Mouse (Mus musculus) heart, embryonic 14.5 days (tissue): Measurements from ENCODE around the gene Gm4491. TPM values are rescaled to one million over a fixed set of nuclear protein-coding genes. Genes with fewer than 3 reads are reported as not detected.
A peak's percentile ranks its signal among the peaks of the same experiment; 100 is the strongest.

ENCODE experiments used
- ATAC-seq: fragments of 200-750 bp; cut with Nextera tagmentation; 2 replicates; pipeline ENCODE4 v1.8.0; 2017; ENCODE audit warnings: low read depth, moderate TSS enrichment; ENCODE audit not compliant: insufficient number of reproducible peaks, insufficient read depth, low FRiP score
- H3K27ac ChIP-seq, 2 experiments: fragments of 200-500 bp in 1 of 2; fragments of 300-500 bp in 1 of 2; sonication (generic) in 1 of 2; replicated peaks in 1 of 2; 2 replicates each; pipeline ENCODE4 v1.5.1; 2012 to 2014; ENCODE audit warnings: low read depth in 2 of 2, low read length in 2 of 2, control low read depth in 1 of 2, mild to moderate bottlenecking in 1 of 2, mixed read lengths in 1 of 2; ENCODE audit not compliant: control insufficient read depth in 1 of 2, insufficient read depth in 1 of 2
- H3K27me3 ChIP-seq: fragments of 300-500 bp; sonication (generic); 2 replicates; pipeline ENCODE4 v1.6.1; 2014; ENCODE audit warnings: mild to moderate bottlenecking, low read length, control low read depth; ENCODE audit not compliant: control insufficient read depth, insufficient read depth
- H3K36me3 ChIP-seq: fragments of 300-500 bp; sonication (generic); 2 replicates; pipeline ENCODE4 v1.6.1; 2014; ENCODE audit warnings: mild to moderate bottlenecking, control low read depth, low read length, mixed read lengths; ENCODE audit not compliant: control insufficient read depth, insufficient read depth
- H3K4me1 ChIP-seq, 2 experiments: fragments of 200-500 bp in 1 of 2; fragments of 300-500 bp in 1 of 2; sonication (generic) in 1 of 2; 2 replicates each; pipeline ENCODE4 v1.6.1; 2012 to 2014; ENCODE audit warnings: low read length in 2 of 2, control low read depth in 1 of 2, mixed read lengths in 1 of 2; ENCODE audit not compliant: control insufficient read depth in 2 of 2, insufficient read depth in 2 of 2
- H3K4me2 ChIP-seq: fragments of 300-500 bp; sonication (generic); 2 replicates; pipeline ENCODE4 v1.6.1; 2014; ENCODE audit warnings: mild to moderate bottlenecking, low read length
- H3K4me3 ChIP-seq, 2 experiments: fragments of 200-500 bp in 1 of 2; fragments of 300-500 bp in 1 of 2; sonication (generic) in 1 of 2; 2 replicates each; pipeline ENCODE4 v1.5.1; 2012 to 2014; ENCODE audit warnings: low read length in 2 of 2, mild to moderate bottlenecking in 2 of 2, control low read depth in 1 of 2, low read depth in 1 of 2, moderate library complexity in 1 of 2; ENCODE audit not compliant: control insufficient read depth in 1 of 2, insufficient read depth in 1 of 2
- H3K9ac ChIP-seq: fragments of 300-500 bp; sonication (generic); 2 replicates; pipeline ENCODE4 v1.6.1; 2014; ENCODE audit warnings: mild to moderate bottlenecking, low read length
- H3K9me3 ChIP-seq: fragments of 300-500 bp; sonication (generic); 2 replicates; pipeline ENCODE4 v1.6.1; 2016; ENCODE audit warnings: low read length, control low read depth; ENCODE audit not compliant: control insufficient read depth
- WGBS: fragments of 180-500 bp; shearing (Covaris S2); extraction: QIAGEN DNeasy Blood & Tissue Kit; methylation state at CpG from one replicate; pipeline ENCODE4 v1.1.7; 2014; 5-methylcytosine and 5-hydroxymethylcytosine counted together
- polyA plus RNA-seq: library from polyadenylated mRNA; unstranded; fragments of >200 nt; fragmentation: Nextera tagmentation; extraction: Ambion mirVana; gene quantifications from 2 replicates; pipeline ENCODE4 v1.2.1, GENCODE M21; 2014

The Gm4491 gene
- polyA plus RNA-seq, 1 experiment from 2014 or later = not detected

GRCm38 (mm10) chr14:57127383-57127782 lies 11.7 kb upstream of the Gm4491 start:
- H3K4me2 ChIP-seq = no peak overlapping the region
- no peaks in the 10 kb centered on the region for H3K36me3 ChIP-seq
- no peak for ATAC-seq
- no peak overlapping the region for H3K4me3 ChIP-seq
- H3K27ac ChIP-seq = no peak overlapping the region
- WGBS = 54% methylated on average over 4 of the region's 4 CpGs
- no peak overlapping the region for H3K9ac ChIP-seq
- H3K9me3 ChIP-seq = no peaks in the 10 kb centered on the region
- H3K27me3 ChIP-seq = peaks cover 33% of the 10 kb centered on the region
- no peaks in the 10 kb centered on the region for H3K4me1 ChIP-seq

- Histone ChIP-seq H3K36me3 (no peaks in the 10 kb centered on the region), H3K27ac (no peak overlapping the region), H3K9ac (no peak overlapping the region), H3K4me3 (no peak overlapping the region), H3K27me3 (peaks cover 13% of the 10 kb centered on the region; the same call in 1 of the 2 replicates), H3K4me1 (no peaks in the 10 kb centered on the region), H3K9me3 (no peaks in the 10 kb centered on the region), H3K4me2 (no peak overlapping the region)
- WGBS = 77% methylated on average over 7 of the region's 7 CpGs
- no peak for ATAC-seq
Measured at GRCm38 (mm10) chr14:57122295-57122694, 6.6 kb upstream of the Gm4491 start.

- Histone ChIP-seq H3K27me3 (peaks cover 64% of the 10 kb centered on the region), H3K9me3 (no peaks in the 10 kb centered on the region)
- WGBS = 5% methylated on average over 4 of the region's 4 CpGs
Measured at GRCm38 (mm10) chr14:57109194-57109593, 6.5 kb downstream of the Gm4491 start.

GRCm38 (mm10) chr14:57107916-57108315 lies 7.8 kb downstream of the Gm4491 start:
- H3K27me3 ChIP-seq = peaks cover 74% of the 10 kb centered on the region
- no peak overlapping the region for H3K9ac ChIP-seq
- H3K4me2 ChIP-seq = no peak overlapping the region
- H3K4me1 ChIP-seq = peaks cover 0 to 4% of the 10 kb centered on the region in 2 experiments; a peak in 1 of 4 replicates
- no peak overlapping the region for H3K27ac ChIP-seq
- H3K4me3 ChIP-seq = no peak overlapping the region
- no peaks in the 10 kb centered on the region for H3K9me3 ChIP-seq
- H3K36me3 ChIP-seq = no peaks in the 10 kb centered on the region
- ATAC-seq = no peak
- WGBS = 67% methylated on average over 5 of the region's 5 CpGs

More at GRCm38 (mm10) chr14:57109194-57109593, 6.5 kb downstream of the Gm4491 start:
- Histone ChIP-seq H3K4me2 (no peak overlapping the region), H3K36me3 (no peaks in the 10 kb centered on the region), H3K9ac (no peak overlapping the region), H3K4me3 (no peak overlapping the region), H3K4me1 (peaks cover 0 to 4% of the 10 kb centered on the region in 2 experiments; a peak in 1 of 4 replicates), H3K27ac (no peak overlapping the region)
- no peak for ATAC-seq

- Histone ChIP-seq H3K36me3 (no peaks in the 10 kb centered on the region), H3K4me2 (no peak overlapping the region)
- ATAC-seq = no peak
Measured at GRCm38 (mm10) chr14:57107091-57107490, 8.6 kb downstream of the Gm4491 start.

GRCm38 (mm10) chr14:57105721-57106120 lies 10.0 kb downstream of the Gm4491 start:
- no peaks in the 10 kb centered on the region for H3K9me3 ChIP-seq
- no peak for ATAC-seq
- no peak overlapping the region for H3K4me2 ChIP-seq
- H3K36me3 ChIP-seq = no peaks in the 10 kb centered on the region
- 45% methylated on average over 11 of the region's 11 CpGs for WGBS
- H3K4me3 ChIP-seq = no peak overlapping the region
- H3K4me1 ChIP-seq = peaks cover 0 to 4% of the 10 kb centered on the region in 2 experiments; a peak in 1 of 4 replicates
- no peak overlapping the region for H3K27ac ChIP-seq
- peaks cover 73% of the 10 kb centered on the region for H3K27me3 ChIP-seq
- H3K9ac ChIP-seq = no peak overlapping the region

More at GRCm38 (mm10) chr14:57107091-57107490, 8.6 kb downstream of the Gm4491 start:
- 74% methylated on average over 8 of the region's 8 CpGs for WGBS
- Histone ChIP-seq H3K4me1 (peaks cover 0 to 4% of the 10 kb centered on the region in 2 experiments; a peak in 1 of 4 replicates), H3K9ac (no peak overlapping the region), H3K9me3 (no peaks in the 10 kb centered on the region), H3K27me3 (peaks cover 79% of the 10 kb centered on the region), H3K4me3 (no peak overlapping the region), H3K27ac (no peak overlapping the region)

GRCm38 (mm10) chr14:57105111-57105510 lies 10.6 kb downstream of the Gm4491 start:
- H3K4me1 ChIP-seq = peaks cover 0 to 4% of the 10 kb centered on the region in 2 experiments; a peak in 1 of 4 replicates
- H3K4me2 ChIP-seq = peak overlapping the region; percentile 100
- peak overlapping the region in 1 of 2 experiments; percentile 72; a peak in 2 of 4 replicates for H3K4me3 ChIP-seq
- no peaks in the 10 kb centered on the region for H3K36me3 ChIP-seq
- ATAC-seq = no peak
- H3K27ac ChIP-seq = no peak overlapping the region
- 13% methylated on average over 14 of the region's 14 CpGs for WGBS
- H3K27me3 ChIP-seq = peaks cover 73% of the 10 kb centered on the region
- no peaks in the 10 kb centered on the region for H3K9me3 ChIP-seq
- no peak overlapping the region for H3K9ac ChIP-seq
